Mouse (Mus musculus): ENCODE measurements around the gene Asb18. TPM values are rescaled to one million over a fixed set of nuclear protein-coding genes. Genes with fewer than 3 reads are reported as not detected.

Gene Asb18
- polyA plus RNA-seq, 1 experiment from 2014 or later = not detected

DNA sequence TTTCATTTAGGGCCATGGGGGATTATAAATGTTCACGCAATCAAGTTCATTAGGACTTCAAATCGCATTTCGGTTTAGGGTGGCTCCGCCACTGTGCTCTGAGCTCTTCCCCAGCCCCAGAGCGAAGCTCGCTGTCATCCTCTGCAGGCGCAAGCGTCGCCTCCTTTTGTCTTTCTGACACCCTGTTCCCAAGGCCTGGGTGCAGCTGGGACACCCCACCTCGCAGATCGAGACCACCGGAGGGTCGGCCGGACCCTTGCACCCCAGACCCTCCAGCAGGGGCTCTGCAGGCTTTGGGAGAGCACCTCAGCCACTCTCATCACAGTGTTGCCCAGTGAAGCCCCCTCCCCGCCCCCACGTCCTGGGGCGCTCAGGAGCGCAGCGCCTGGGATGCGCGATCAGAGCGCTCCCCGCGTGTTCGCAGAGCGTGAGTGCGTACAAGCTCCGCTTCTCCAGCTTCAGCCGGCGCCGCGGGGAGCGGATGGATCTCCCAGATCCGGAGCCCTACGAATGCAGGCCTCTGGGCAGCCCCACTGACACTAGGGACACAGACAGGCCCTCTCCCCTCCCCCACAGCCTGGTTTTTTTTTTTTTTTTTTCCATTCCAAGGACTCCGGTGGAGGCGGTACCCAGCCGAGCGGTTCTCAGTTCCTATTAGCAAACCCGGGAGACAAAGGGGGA is 72.6 kb downstream of the Asb18 start:
- Histone ChIP-seq H3K27ac (ENCODE audit: low read length) (no peak overlapping the region), H3K9ac (replicated peaks; ENCODE audit: low read depth, low read length) (no peak overlapping the region), H3K4me1 (ENCODE audit: control insufficient read depth, insufficient read depth, low read length) (no peaks in the 10 kb centered on the region), H3K36me3 (ENCODE audit: control insufficient read depth, insufficient read depth, low read length) (no peaks in the 10 kb centered on the region), H3K4me3 (ENCODE audit: low read depth, low read length) (no peak overlapping the region; the same call in 1 of the 2 replicates), H3K9me3 (ENCODE audit: control insufficient read depth, low read depth, low read length) (no peaks in the 10 kb centered on the region), H3K4me2 (replicated peaks; ENCODE audit: low read depth, low read length) (peak overlapping the region; percentile 0; the same call in 1 of the 2 replicates), H3K27me3 (ENCODE audit: control insufficient read depth, insufficient read depth, low read length) (peaks cover 46% of the 10 kb centered on the region)
- WGBS = 1% methylated on average over 40 of the region's 40 CpGs
- ATAC-seq (ENCODE audit: insufficient number of reproducible peaks, insufficient read depth, low FRiP score, low read depth) = no peak

DNA sequence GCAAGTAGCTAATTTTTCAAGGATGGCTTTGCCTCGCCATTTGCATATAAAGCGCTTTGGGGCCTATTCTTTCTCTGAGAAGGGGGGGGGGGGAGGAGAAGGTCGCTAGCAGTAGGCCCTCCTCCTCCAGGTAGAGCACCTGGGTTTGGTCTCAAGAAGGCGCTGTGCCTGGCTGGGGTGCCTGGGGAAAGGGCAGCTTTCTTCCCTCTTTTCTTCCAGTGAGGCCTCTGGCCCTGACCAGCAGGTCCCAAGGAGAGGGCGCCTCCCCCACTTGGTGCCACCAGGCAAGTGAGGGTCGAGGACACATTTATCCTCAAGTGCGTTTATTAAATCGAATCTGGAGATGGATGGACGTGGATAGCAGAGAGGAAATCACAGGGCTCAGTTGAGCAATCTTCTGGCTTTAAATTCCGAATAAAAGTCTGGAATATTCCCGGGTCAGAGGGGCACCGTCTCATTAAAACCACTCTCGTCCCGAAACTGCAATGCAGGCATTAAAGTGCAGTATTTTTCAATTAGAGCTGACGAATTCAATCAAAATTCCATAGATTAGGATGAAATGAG is 73.4 kb downstream of the Asb18 start:
- peaks cover 52% of the 10 kb centered on the region for H3K27me3 ChIP-seq (ENCODE audit: control insufficient read depth, insufficient read depth, low read length)
- no peaks in the 10 kb centered on the region for H3K4me1 ChIP-seq (ENCODE audit: control insufficient read depth, insufficient read depth, low read length)
- H3K27ac ChIP-seq (ENCODE audit: low read length) = no peak overlapping the region
- no peak overlapping the region for H3K4me2 ChIP-seq (replicated peaks; ENCODE audit: low read depth, low read length)
- ATAC-seq (ENCODE audit: insufficient number of reproducible peaks, insufficient read depth, low FRiP score, low read depth) = no peak
- H3K4me3 ChIP-seq (ENCODE audit: low read depth, low read length) = no peak overlapping the region
- H3K9me3 ChIP-seq (ENCODE audit: control insufficient read depth, low read depth, low read length) = no peaks in the 10 kb centered on the region
- 16% methylated on average over 15 of the region's 15 CpGs for WGBS
- no peak overlapping the region for H3K9ac ChIP-seq (replicated peaks; ENCODE audit: low read depth, low read length)
- H3K36me3 ChIP-seq (ENCODE audit: control insufficient read depth, insufficient read depth, low read length) = no peaks in the 10 kb centered on the region

DNA sequence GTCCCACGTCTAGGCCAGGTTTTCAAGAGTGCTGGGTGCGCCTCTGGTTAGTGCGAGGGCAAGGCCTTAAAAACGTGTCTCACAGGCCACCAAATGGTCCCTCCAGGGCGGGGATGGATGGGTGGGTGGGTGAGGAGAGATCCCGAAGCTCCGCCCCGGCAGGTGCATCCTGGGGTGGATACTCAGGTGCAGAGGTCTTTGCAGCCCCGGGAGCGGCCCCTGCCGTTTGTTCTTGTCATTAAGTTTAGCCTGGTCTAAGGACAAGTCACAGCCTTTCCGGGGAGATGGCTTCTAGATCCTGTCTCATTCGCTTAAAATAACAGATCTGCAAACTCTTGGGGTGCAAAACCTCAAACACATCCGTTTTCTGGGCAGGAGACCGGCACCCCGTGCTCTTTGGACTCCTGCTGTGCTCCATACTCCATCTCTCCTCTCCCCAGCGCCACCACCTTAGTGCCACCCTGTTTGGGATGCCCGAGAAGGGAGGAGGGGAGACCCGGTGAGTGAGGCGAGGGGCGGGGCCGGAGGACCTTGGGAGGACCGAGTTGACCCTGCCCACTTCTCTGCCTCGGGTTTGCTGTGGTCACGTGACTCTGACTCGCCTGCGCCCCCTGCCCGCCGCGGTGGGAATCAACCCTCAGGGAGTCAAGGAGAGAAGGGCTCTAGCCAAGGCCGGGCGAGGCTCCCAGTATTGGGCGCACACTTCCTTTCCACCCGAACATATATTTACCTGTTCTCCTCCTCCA is 74.3 kb downstream of the Asb18 start:
- no peak overlapping the region for H3K27ac ChIP-seq (ENCODE audit: low read length)
- no peaks in the 10 kb centered on the region for H3K36me3 ChIP-seq (ENCODE audit: control insufficient read depth, insufficient read depth, low read length)
- no peaks in the 10 kb centered on the region for H3K9me3 ChIP-seq (ENCODE audit: control insufficient read depth, low read depth, low read length)
- H3K4me2 ChIP-seq (replicated peaks; ENCODE audit: low read depth, low read length) = peak overlapping the region; percentile 11; the same call in 1 of the 2 replicates
- peaks cover 55% of the 10 kb centered on the region for H3K27me3 ChIP-seq (ENCODE audit: control insufficient read depth, insufficient read depth, low read length)
- ATAC-seq (ENCODE audit: insufficient number of reproducible peaks, insufficient read depth, low FRiP score, low read depth) = peak; percentile 72
- no peak overlapping the region for H3K4me3 ChIP-seq (ENCODE audit: low read depth, low read length)
- 3% methylated on average over 34 of the region's 34 CpGs for WGBS
- no peak overlapping the region for H3K9ac ChIP-seq (replicated peaks; ENCODE audit: low read depth, low read length)
- H3K4me1 ChIP-seq (ENCODE audit: control insufficient read depth, insufficient read depth, low read length) = no peaks in the 10 kb centered on the region

DNA sequence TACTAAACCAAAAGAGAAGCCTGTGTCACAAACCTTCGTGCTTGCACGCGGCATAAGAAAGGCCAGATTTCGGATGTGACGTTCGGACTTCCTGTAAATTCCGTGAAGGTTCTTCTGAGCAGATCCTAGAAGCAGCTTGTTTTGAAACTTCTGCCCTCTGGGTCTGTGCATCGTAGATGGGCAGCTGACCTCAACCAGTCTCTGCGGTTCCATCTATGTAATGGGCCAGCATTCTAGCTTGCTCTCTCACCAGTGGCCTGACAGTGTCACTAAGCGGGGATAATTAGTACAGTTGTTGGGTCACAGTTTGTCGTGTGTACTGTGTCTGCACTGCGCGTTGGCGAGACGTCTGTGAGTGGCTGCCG is 74.9 kb downstream of the Asb18 start:
- H3K27me3 ChIP-seq (ENCODE audit: control insufficient read depth, insufficient read depth, low read length) = peaks cover 55% of the 10 kb centered on the region
- no peak overlapping the region for H3K4me3 ChIP-seq (ENCODE audit: low read depth, low read length)
- no peaks in the 10 kb centered on the region for H3K9me3 ChIP-seq (ENCODE audit: control insufficient read depth, low read depth, low read length)
- no peak overlapping the region for H3K4me2 ChIP-seq (replicated peaks; ENCODE audit: low read depth, low read length)
- H3K4me1 ChIP-seq (ENCODE audit: control insufficient read depth, insufficient read depth, low read length) = no peaks in the 10 kb centered on the region
- WGBS = 24% methylated on average over 16 of the region's 16 CpGs
- no peak overlapping the region for H3K27ac ChIP-seq (ENCODE audit: low read length)
- H3K36me3 ChIP-seq (ENCODE audit: control insufficient read depth, insufficient read depth, low read length) = no peaks in the 10 kb centered on the region
- no peak for ATAC-seq (ENCODE audit: insufficient number of reproducible peaks, insufficient read depth, low FRiP score, low read depth)
- H3K9ac ChIP-seq (replicated peaks; ENCODE audit: low read depth, low read length) = no peak overlapping the region

DNA sequence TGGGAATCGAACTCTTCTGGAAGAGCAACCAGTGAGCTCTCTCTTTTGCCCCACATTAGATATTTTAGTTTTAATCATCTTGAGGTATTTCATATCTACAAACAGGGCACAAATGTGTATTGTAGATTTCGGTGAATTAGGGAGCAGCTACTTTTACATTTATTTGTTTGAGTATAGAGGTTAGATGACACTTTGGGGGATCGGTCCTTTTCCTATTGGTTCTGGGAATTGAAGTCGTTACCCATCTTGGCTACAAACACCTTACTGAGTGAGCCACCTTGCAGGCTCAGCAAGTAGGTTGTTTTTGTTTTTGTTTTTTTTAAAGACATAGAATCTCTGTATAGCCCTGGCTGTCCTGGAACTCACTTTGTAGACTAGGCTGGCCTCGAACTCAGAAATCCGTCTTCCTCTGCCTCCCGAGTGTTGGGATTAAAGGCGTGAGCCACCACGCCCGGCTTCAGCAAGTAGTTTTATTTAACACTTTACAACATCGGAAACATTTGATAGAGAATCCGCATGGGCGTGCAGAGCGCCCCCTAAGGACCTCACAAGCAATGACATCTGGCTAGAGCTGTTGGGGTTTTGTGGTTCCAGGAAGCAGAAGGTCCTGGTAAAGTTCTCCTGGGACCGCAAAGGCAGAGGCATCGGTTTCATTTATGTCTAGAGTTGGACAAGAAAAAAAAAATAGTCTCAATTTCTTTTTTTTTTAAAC is 75.4 kb downstream of the Asb18 start:
- WGBS = 33% methylated on average over 16 of the region's 16 CpGs
- no peaks in the 10 kb centered on the region for H3K36me3 ChIP-seq (ENCODE audit: control insufficient read depth, insufficient read depth, low read length)
- ATAC-seq (ENCODE audit: insufficient number of reproducible peaks, insufficient read depth, low FRiP score, low read depth) = no peak

DNA sequence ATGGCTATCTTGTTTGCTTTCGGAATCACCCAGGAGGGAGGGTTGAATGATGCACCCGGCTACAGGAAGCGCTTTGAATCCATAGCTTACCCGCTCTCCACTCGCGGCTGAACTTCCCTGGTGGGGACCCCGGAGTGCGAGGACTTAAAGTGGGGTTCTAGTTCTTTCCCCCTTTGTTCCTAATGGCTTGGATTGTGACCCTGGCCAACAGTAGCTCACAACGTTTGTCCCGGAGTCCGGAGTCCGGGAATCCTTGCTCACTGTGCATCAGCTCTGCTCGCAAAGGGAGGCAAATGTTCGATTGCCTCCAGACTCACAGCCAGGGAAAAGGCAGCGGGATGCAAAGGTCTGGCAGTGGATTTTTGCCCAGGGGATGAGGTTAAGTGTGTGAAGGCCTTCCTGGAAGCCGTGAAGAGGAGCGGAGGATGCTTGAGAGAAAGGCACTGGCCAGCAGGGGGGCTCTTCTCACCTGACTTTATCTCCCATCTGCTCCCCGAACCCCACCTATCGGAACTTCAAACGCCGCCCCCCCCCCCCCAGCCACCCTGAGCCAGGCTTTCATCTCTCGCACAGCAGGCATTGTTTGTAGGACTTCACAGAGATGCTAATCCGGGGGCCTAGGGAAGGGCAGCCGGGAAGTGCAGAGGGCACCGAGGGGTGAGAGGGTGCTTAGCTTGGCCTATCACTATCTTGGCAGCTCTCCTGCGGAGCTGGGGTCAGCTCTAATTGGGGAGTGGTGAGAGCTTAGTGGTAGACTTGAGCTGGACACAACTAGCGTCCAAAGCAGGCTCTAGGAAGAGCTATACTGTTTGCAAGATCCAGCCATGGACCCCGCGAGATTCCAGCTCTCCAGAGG is 78.7 kb downstream of the Asb18 start:
- Histone ChIP-seq H3K4me3 (ENCODE audit: low read depth, low read length) (no peak overlapping the region), H3K9me3 (ENCODE audit: control insufficient read depth, low read depth, low read length) (no peaks in the 10 kb centered on the region), H3K4me1 (ENCODE audit: control insufficient read depth, insufficient read depth, low read length) (peaks cover 5% of the 10 kb centered on the region; the same call in 1 of the 2 replicates), H3K4me2 (replicated peaks; ENCODE audit: low read depth, low read length) (no peak overlapping the region), H3K27ac (ENCODE audit: low read length) (no peak overlapping the region), H3K27me3 (ENCODE audit: control insufficient read depth, insufficient read depth, low read length) (peaks cover 69% of the 10 kb centered on the region), H3K36me3 (ENCODE audit: control insufficient read depth, insufficient read depth, low read length) (no peaks in the 10 kb centered on the region), H3K9ac (replicated peaks; ENCODE audit: low read depth, low read length) (no peak overlapping the region)
- ATAC-seq (ENCODE audit: insufficient number of reproducible peaks, insufficient read depth, low FRiP score, low read depth) = no peak
- 3% methylated on average over 29 of the region's 29 CpGs for WGBS

More for the DNA sequence above, 75.4 kb downstream of the Asb18 start:
- no peaks in the 10 kb centered on the region for H3K4me1 ChIP-seq (ENCODE audit: control insufficient read depth, insufficient read depth, low read length)
- H3K27ac ChIP-seq (ENCODE audit: low read length) = no peak overlapping the region
- H3K9me3 ChIP-seq (ENCODE audit: control insufficient read depth, low read depth, low read length) = no peaks in the 10 kb centered on the region
- no peak overlapping the region for H3K4me2 ChIP-seq (replicated peaks; ENCODE audit: low read depth, low read length)
- H3K4me3 ChIP-seq (ENCODE audit: low read depth, low read length) = no peak overlapping the region
- H3K27me3 ChIP-seq (ENCODE audit: control insufficient read depth, insufficient read depth, low read length) = peaks cover 53% of the 10 kb centered on the region
- H3K9ac ChIP-seq (replicated peaks; ENCODE audit: low read depth, low read length) = no peak overlapping the region

DNA sequence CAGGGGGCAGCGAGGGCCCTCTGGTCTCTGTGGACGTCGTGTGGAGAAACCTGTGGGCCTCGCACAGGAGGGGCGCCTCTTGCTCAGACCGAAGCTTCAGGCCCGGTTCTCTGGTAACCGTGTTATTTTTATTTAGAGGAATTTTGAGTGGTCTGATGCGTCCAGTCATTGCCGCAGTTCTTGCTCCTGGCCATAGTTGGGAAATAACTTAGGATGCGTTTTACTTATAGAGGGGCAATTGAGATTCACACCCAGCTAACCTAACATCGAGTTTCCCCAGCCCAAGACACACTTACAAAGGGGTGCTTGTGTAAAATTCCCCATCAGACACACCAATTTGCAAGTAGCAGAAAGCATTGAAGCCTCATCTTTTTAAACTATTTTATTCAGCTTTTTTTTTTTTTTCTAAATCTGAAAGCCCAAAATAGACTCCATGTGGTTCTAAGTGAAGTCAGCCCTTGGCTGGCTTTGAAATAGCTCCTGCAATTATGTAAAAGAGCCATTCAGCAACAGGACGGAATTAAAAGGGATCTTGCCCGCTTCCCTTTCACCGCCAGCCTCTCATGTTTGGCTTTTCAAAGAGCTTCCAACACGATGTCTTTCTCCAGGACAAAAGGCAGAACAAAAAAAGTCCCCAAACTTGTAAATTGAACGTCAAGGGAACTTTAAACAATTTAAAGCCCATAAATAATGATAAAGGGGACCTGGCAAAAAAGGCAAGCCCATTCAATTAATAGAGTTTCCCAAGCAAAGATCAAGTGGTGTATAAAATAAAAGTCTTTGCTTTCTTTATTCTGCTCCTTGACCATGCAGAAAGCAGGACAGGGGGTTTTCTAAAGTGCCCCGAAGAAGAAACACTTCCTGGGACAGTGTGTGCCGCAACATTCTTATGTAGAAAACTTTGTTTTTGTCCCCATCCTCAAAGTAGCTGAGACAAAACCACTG is 79.9 kb downstream of the Asb18 start:
- no peaks in the 10 kb centered on the region for H3K9me3 ChIP-seq (ENCODE audit: control insufficient read depth, low read depth, low read length)
- peaks cover 69% of the 10 kb centered on the region for H3K27me3 ChIP-seq (ENCODE audit: control insufficient read depth, insufficient read depth, low read length)
- H3K4me3 ChIP-seq (ENCODE audit: low read depth, low read length) = no peak overlapping the region
- ATAC-seq (ENCODE audit: insufficient number of reproducible peaks, insufficient read depth, low FRiP score, low read depth) = no peak
- no peak overlapping the region for H3K27ac ChIP-seq (ENCODE audit: low read length)
- no peak overlapping the region for H3K9ac ChIP-seq (replicated peaks; ENCODE audit: low read depth, low read length)
- 8% methylated on average over 19 of the region's 19 CpGs for WGBS
- peaks cover 10% of the 10 kb centered on the region; the same call in 1 of the 2 replicates for H3K4me1 ChIP-seq (ENCODE audit: control insufficient read depth, insufficient read depth, low read length)
- no peak overlapping the region for H3K4me2 ChIP-seq (replicated peaks; ENCODE audit: low read depth, low read length)
- H3K36me3 ChIP-seq (ENCODE audit: control insufficient read depth, insufficient read depth, low read length) = no peaks in the 10 kb centered on the region

All from stomach, embryonic 14.5 days (tissue).